Mouse (Mus musculus): ENCODE measurements around the gene Maff. TPM values are rescaled to one million over a fixed set of nuclear protein-coding genes. Genes with fewer than 3 reads are reported as not detected.

The Maff gene
- total RNA-seq, 2 experiments from 2014 or later: 3.6 to 10.8 TPM

DNA sequence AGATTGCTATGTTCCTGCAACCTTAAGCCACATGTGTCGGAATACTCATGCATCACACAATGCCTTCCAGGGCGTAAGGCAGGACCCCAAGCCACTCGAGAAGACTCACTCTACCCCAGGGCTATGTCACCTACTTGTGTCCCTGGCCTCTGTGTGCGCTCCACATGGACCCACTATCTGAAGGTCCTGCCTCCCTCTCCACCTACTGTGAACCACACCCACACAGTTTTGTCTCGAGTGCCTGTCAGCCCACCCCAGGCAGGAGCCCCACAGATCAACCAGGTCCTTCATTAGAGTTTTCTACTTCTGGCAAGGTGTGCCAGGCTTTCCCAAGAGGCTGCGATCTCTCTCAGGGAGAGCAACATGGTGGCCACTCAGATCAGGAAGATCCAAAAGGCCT lies 48.9 kb downstream of the Maff start:
- no peak for DNase-seq

DNA sequence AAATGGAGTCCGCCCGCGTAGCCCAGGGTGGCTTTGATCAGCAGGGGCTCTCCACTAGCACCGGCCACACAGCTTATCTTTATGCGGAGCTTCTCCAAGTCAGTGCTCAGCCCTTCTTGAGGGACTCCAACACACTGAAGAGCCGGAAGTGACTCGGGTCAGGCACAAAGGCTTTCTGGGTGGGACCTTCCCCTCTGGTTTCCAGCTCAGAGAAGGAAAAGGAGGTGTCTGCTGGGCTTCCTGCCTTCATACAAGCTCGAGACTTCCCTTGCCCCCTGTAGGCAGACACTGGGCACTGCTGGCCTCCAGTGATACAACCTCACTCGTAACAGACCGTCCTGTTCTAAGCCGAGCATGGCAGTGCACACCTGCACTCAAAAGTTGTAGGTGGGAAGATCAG lies 50.3 kb downstream of the Maff start:
- peak; percentile 47 for DNase-seq

- DNase-seq: no peak
Observed at GRCm38 (mm10) chr15:79399231-79400052, 53.0 kb downstream of the Maff start.

DNA sequence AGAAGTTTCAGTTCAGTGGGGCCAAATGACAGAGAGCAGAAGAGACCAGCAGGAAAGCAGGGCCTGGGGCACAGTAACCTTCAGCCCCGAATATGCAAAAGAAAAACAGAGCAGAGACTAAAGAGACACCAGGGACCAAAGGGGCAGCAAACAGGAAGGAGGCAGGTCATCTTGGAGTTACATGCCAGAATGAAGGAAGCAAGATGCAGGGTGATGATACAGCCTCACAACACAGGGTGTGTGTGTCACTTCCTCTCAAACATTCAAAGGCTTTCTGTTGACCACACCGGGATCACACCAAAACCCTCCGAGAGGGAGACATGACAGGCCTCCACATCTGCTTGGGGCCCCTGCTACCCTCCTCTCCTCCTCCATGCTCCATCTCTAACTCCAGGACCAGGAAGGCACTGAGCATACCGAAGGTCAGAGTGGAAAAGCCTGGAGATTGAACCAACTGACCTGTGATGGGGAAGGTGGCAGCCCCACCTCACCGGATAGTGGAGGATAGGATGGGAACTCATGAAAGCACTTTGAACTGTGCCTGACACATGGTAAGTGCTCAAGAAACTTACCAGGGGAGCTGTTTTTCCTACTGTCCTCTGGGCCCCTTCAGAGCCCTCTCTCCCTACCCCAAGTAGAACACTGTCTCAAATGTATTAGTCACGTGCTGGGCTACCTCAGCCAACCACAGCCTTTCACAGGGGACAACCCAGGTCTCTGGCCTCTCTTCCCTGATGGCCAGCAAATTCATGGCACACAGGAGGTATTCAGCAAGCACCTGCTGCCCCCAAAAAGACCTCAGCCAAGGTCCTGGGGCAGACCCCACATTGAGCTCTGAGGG lies 53.9 kb downstream of the Maff start:
- DNase-seq: no peak

DNA sequence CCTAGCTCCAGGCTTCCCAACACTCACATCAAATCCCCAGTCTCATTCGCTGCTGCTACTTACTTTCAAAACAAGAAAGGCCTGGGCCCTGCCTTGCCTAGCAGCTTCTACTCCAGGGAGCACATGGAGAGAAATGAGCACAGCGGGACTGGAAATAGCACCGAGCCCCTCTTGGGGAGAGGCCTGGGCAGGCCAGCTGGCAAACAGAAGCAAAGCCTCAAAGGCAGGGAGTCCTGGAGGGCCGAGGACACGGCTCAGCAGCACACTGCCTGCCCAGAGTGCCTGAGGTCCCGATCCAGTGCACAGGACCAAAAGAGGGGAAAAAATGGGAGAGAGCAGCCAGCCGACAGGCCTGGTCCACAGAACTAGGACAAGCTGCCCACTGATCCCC lies 54.5 kb downstream of the Maff start:
- DNase-seq: peak; percentile 53

DNA sequence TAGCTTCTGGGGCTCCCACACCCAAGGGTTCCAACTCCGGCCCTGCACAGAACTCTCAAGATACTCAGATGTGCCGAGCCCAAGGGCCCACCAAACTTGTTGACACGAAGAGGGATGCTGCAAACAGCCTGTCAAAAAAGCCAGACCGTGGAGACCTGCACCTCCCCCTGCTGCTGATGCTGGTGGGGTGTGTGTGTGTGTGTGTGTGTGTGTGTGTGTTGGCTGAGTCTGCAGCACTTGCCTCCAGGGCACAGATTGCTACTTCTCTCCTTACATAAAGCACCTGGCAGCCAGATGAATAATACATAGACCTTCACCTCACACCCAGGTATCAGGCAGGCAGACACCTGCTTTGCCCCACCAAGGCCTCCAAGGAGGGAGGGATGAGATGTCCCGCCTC lies 55.8 kb downstream of the Maff start:
- no peak for DNase-seq

GRCm38 (mm10) chr15:79402836-79403762 lies 56.7 kb downstream of the Maff start, which contains the start of gene Tmem184b:
Gene Tmem184b, minus strand, starts transcription at chr15:79403569.
- DNase-seq: peak; percentile 93

DNA sequence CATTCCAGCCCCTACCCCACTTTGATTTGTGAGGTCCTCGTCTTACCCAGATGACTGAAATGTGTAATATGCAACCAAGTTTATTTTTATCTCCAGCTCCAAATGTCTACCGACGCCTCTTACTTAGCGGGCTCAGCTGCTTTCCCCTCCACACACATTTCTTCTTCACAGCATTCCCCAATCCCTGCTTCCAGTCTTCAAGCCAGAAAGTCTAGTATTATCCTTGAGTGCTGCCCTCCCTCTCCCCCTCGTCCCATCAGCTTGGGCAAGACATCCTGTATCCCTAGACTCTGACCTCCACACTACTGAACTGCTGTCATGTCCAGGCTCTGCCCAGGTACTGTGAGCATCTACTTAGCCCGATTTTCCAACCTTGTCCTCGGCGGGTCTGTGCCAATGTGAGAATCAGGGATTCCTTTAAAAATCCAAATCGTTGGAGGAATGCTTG lies 57.4 kb downstream of the Maff start:
- DNase-seq: no peak

- no peak for DNase-seq
Observed at GRCm38 (mm10) chr15:79404277-79404676, 57.9 kb downstream of the Maff start.

GRCm38 (mm10) chr15:79406564-79406963 lies 60.1 kb downstream of the Maff start:
- no peak for DNase-seq

Small RNAs within 50 kb of the gene (microRNA-seq; reads per million reads assigned to microRNA genes)
- gene Mir1943: 1.4 reads per million

Other genes starting within 250 kb of the Maff start
- gene Micall1, start 237.7 kb upstream of the Maff start, total RNA-seq (2021): 10 to 100 TPM; 29.0 to 33.4 TPM
- 100 to 1,000 TPM; 145 TPM for gene Polr2f, start 205.6 kb upstream of the Maff start, total RNA-seq (2021)
- gene 1700088E04Rik, start 205.4 kb upstream of the Maff start, total RNA-seq (2021): 1 to 10 TPM; 3.5 to 3.7 TPM
- 1 to 10 TPM; 4.7 to 5.3 TPM for gene Sox10, start 181.4 kb upstream of the Maff start, total RNA-seq (2021)
- 10 to 100 TPM; 18.9 to 28.4 TPM for gene Pick1, start 117.4 kb upstream of the Maff start, total RNA-seq (2021)
- under 1 TPM; 0.24 to 0.45 TPM for gene Gm49486, start 117.2 kb upstream of the Maff start, total RNA-seq (2021)
- gene Slc16a8, start 91.9 kb upstream of the Maff start, total RNA-seq (2021): under 1 TPM in 1 of 2 experiments, not detected in 1; 0.15 TPM
- under 1 TPM; 0.85 to 0.99 TPM for gene Baiap2l2, start 61.1 kb upstream of the Maff start, total RNA-seq (2021)
- gene Pla2g6, start 18.2 kb upstream of the Maff start, total RNA-seq (2021): 10 to 100 TPM; 27.0 to 27.5 TPM
- 10 to 100 TPM; 51.4 to 56.6 TPM for gene Tmem184b, start 56.9 kb downstream of the Maff start, total RNA-seq (2021)
- gene Csnk1e, start 108.9 kb downstream of the Maff start, total RNA-seq (2021): 10 to 100 TPM; 65.7 to 77.7 TPM
- gene Kcnj4, start 158.6 kb downstream of the Maff start, total RNA-seq (2021): under 1 TPM in 1 of 2 experiments, not detected in 1; 0.24 TPM
- gene Kdelr3, start 169.8 kb downstream of the Maff start, total RNA-seq (2021): 10 to 100 TPM; 11.4 to 13.2 TPM
- 100 to 1,000 TPM; 223 to 364 TPM for gene Ddx17, start 200.1 kb downstream of the Maff start, total RNA-seq (2021)